Mouse (Mus musculus) ES-E14 (cell line): Measurements from ENCODE around the gene Bhlhe41. TPM values are rescaled to one million over a fixed set of nuclear protein-coding genes. Genes with fewer than 3 reads are reported as not detected.

Source experiments
- DNase-seq: peaks from one replicate; pipeline ENCODE4 v3.0.0-alpha.2; 2013; ENCODE audit warnings: low read depth, low spot score
- H3K27ac ChIP-seq: 2 replicates; pipeline ENCODE4 v1.5.1; 2012; ENCODE audit warnings: low read depth, mild to moderate bottlenecking, low read length, moderate library complexity, mixed read lengths; ENCODE audit not compliant: poor library complexity, insufficient read depth, severe bottlenecking
- H3K36me3 ChIP-seq: 2 replicates; pipeline ENCODE4 v1.6.1; 2012; ENCODE audit warnings: mild to moderate bottlenecking, low read length, moderate library complexity, mixed read lengths; ENCODE audit not compliant: control insufficient read depth, poor library complexity, insufficient read depth, severe bottlenecking
- H3K4me1 ChIP-seq, 2 experiments: fragments of 150-350 bp in 1 of 2; sonication (generic) in 1 of 2; 2 replicates each; pipeline ENCODE4 v1.6.1; 2012; ENCODE audit warnings: low read length in 2 of 2, mild to moderate bottlenecking in 1 of 2, mixed read lengths in 1 of 2; ENCODE audit not compliant: control insufficient read depth in 2 of 2, insufficient read depth in 2 of 2, poor library complexity in 1 of 2
- H3K4me3 ChIP-seq, 2 experiments: fragments of 150-350 bp in 1 of 2; sonication (generic) in 1 of 2; 2 replicates each; pipeline ENCODE4 v1.5.1; 2012; ENCODE audit warnings: low read length in 2 of 2, low read depth in 1 of 2, mild to moderate bottlenecking in 1 of 2, mixed read lengths in 1 of 2; ENCODE audit not compliant: insufficient read depth in 1 of 2, poor library complexity in 1 of 2, severe bottlenecking in 1 of 2
- H3K9ac ChIP-seq: 2 replicates; pipeline ENCODE4 v1.6.1; 2012; ENCODE audit warnings: low read depth, mild to moderate bottlenecking, low read length, mixed read lengths; ENCODE audit not compliant: poor library complexity, insufficient read depth, severe bottlenecking
- H3K9me3 ChIP-seq: fragments of 150-350 bp; sonication (generic); 2 replicates; pipeline ENCODE4 v1.6.1; 2012; ENCODE audit warnings: low read depth, mild to moderate bottlenecking, low read length; ENCODE audit not compliant: control insufficient read depth, insufficient read depth
- CHD2 ChIP-seq: IDR thresholded peaks from 2 replicates; pipeline ENCODE4 v1.6.1; 2014; ENCODE audit warnings: mild to moderate bottlenecking, low read depth, low read length, inconsistent platforms
- HCFC1 ChIP-seq: IDR thresholded peaks from 2 replicates; pipeline ENCODE4 v1.6.1; 2012; ENCODE audit warnings: low read length, inconsistent platforms, borderline replicate concordance; ENCODE audit not compliant: insufficient read depth
- MAFK ChIP-seq: IDR thresholded peaks from 2 replicates; pipeline ENCODE4 v1.6.1; 2014; ENCODE audit warnings: mild to moderate bottlenecking, low read depth, low read length, inconsistent platforms; ENCODE audit not compliant: insufficient read depth
- ZC3H11A ChIP-seq: IDR thresholded peaks from 2 replicates; pipeline ENCODE4 v1.6.1; 2012; ENCODE audit warnings: low read depth, mild to moderate bottlenecking, inconsistent platforms, low read length, borderline replicate concordance
- ZNF384 ChIP-seq: IDR thresholded peaks from 2 replicates; pipeline ENCODE4 v1.6.1; 2012; ENCODE audit warnings: low read depth, low read length, inconsistent platforms
- in situ Hi-C, 2 experiments: fragments of 600-800 bp; cut with MboI; formaldehyde crosslinking; loops; one replicate each; pipeline ENCODE4 v1.15.1; 2025; ENCODE audit warnings: low sequenced_read_pairs in 2 of 2, inconsistent platforms in 1 of 2; ENCODE audit not compliant: unreplicated experiment in 2 of 2
- total RNA-seq: library from RNA; depleted of rRNA; stranded (reverse); fragments of 300-350 nt; gene quantifications from 2 replicates; pipeline ENCODE4 v1.2.3, GENCODE M21; 2012; rRNA removed

The Bhlhe41 gene
- total RNA-seq, 1 experiment: 0.54 TPM

GRCm38 (mm10) chr6:145810015-145810414 lies 55.3 kb downstream of the Bhlhe41 start:
- in situ Hi-C loops: no loop called here
- no peaks in the 10 kb centered on the region for H3K4me1 ChIP-seq
- no peak overlapping the region for H3K4me3 ChIP-seq
- no peak overlapping the region for H3K9ac ChIP-seq
- no peaks in the 10 kb centered on the region for H3K9me3 ChIP-seq
- TF ChIP-seq CHD2: no peak
- no peak for TF ChIP-seq ZNF384
- DNase-seq: no peak
- no peak overlapping the region for H3K27ac ChIP-seq
- H3K36me3 ChIP-seq: no peaks in the 10 kb centered on the region; the same call in 1 of the 2 replicates

DNA sequence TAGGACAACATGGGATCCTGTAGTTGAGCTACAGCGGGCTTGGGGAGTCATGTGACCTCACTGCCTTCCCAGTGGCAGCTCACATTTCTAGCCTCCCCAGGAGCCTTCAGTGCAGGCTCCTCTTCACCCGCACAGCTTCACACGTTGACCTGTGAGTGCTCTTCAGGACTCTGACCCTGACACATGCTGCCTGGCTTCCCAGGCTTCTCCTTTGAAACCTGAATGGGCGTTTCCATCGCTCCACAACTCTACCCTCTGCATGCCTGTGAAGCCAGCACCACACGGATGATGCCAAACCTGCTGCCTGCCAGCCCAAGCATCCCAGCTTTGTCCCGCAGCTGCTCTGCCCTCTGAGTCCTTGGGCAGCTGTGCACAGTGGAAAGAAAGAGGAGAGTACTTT lies 55.8 kb downstream of the Bhlhe41 start:
- no peak overlapping the region for H3K4me3 ChIP-seq
- H3K27ac ChIP-seq: no peak overlapping the region
- DNase-seq: no peak
- H3K9ac ChIP-seq: no peak overlapping the region
- no peaks in the 10 kb centered on the region; the same call in 1 of the 2 replicates for H3K36me3 ChIP-seq
- H3K4me1 ChIP-seq: no peaks in the 10 kb centered on the region
- TF ChIP-seq ZNF384 (no peak), HCFC1 (no peak), CHD2 (no peak), MAFK (no peak), ZC3H11A (no peak)
- no peaks in the 10 kb centered on the region for H3K9me3 ChIP-seq
- in situ Hi-C loops: no loop called here

Other genes starting within 250 kb of the Bhlhe41 start
- 1.3 and 5.7 TPM in 2 replicates for gene Tuba3b, start 249.8 kb downstream of the Bhlhe41 start, total RNA-seq
- gene Rassf8, start 118.8 kb downstream of the Bhlhe41 start, total RNA-seq: 6.6 and 9.0 TPM in 2 replicates
- 0.11 and 0.27 TPM in 2 replicates for gene Sspn, start 66.1 kb upstream of the Bhlhe41 start, total RNA-seq